Mouse (Mus musculus): ENCODE measurements around the gene Ndufa7. TPM values are rescaled to one million over a fixed set of nuclear protein-coding genes. Genes with fewer than 3 reads are reported as not detected.
"Not testable (repeated sequence)": the region's sequence is repeated elsewhere in the genome, so short reads cannot be mapped to it uniquely, and the experiment has no call there.

Ndufa7 gene
- polyA plus RNA-seq, 1 experiment from 2014 or later, result 454 TPM

DNA sequence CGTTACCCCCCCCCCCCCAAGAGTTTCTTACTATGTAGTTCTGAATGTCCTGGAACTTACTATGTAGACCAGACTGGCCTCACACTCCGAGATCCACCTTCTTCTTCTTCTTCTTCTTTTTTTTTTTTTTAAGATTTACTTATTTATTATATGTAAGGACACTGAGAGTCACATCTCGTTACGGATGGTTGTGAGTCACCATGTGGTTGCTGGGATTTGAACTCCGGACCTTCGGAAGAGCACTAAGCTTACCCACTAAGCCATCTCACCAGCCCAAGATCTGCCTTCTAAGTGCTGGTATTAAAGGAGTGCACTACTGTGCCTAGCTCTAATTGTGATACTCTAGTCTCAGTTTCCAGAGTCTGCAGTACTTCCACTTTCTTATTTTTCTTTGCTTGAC, 9.0 kb upstream of the Ndufa7 start:
- H3K27me3 ChIP-seq, result peaks cover 12% of the 10 kb centered on the region
- H3K9ac ChIP-seq, result no peak overlapping the region
- no peak overlapping the region for H3K4me2 ChIP-seq (replicated peaks)
- H3K4me1 ChIP-seq, result peaks cover 25% of the 10 kb centered on the region
- WGBS, result 94% methylated on average over 5 of the region's 6 CpGs
- no peak overlapping the region for H3K27ac ChIP-seq
- no peaks in the 10 kb centered on the region for H3K9me3 ChIP-seq
- no peak overlapping the region for H3K4me3 ChIP-seq
- peaks cover 22% of the 10 kb centered on the region for H3K36me3 ChIP-seq
- ATAC-seq (ENCODE audit: low FRiP score, low read depth), result no peak

GRCm38 (mm10) chr17:33816612-33817011, 7.8 kb upstream of the Ndufa7 start:
- Histone ChIP-seq H3K4me3 (peak overlapping the region; percentile 62), H3K4me2 (replicated peaks) (peak overlapping the region; percentile 86), H3K9ac (no peak overlapping the region), H3K36me3 (peaks cover 34% of the 10 kb centered on the region), H3K27me3 (peaks cover 2% of the 10 kb centered on the region), H3K9me3 (no peaks in the 10 kb centered on the region), H3K27ac (no peak overlapping the region), H3K4me1 (peaks cover 18% of the 10 kb centered on the region)
- ATAC-seq (ENCODE audit: low FRiP score, low read depth), result no peak
- 57% methylated on average over 5 of the region's 5 CpGs for WGBS

DNA sequence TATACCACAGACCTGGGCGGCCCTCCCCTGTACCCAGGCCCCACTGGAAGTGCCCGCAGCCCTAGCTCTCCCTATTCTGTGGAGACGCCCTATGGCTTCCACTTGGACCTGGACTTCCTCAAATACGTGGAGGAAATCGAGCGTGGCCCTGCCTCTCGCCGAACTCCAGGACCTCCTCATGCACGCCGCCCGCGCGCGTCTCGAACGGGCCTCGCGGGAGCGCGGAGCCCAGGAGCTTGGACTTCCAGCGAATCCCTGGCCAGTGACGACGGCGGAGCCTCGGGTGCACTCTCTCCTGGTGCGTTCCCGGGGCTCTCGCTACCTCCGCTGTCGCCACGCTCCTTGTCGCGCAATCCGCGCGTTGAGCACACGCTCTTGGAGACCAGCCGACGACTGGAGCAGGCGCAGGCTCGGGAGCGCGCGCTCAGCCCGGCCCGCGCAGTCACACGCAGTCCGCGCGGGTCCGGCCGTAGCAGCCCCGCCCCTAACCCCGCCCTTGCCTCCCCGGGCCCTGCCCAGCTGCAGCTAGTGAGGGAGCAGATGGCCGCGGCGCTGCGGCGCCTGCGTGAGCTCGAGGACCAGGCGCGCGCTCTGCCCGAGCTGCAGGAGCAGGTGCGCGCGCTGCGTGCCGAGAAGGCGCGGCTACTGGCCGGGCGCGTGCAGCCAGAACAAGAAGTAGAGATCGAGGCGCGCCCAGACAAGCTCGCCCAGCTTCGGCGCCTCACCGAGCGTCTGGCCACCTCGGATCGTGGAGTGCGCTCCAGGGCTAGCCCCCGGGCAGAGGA, 7.0 kb upstream of the Ndufa7 start:
- under 1% methylated on average over 89 of the region's 89 CpGs for WGBS
- Histone ChIP-seq H3K36me3 (peaks cover 42% of the 10 kb centered on the region), H3K4me2 (replicated peaks) (peak overlapping the region; percentile 86), H3K9ac (peak overlapping the region; percentile 81), H3K4me3 (peak overlapping the region; percentile 62), H3K4me1 (peaks cover 26% of the 10 kb centered on the region), H3K27me3 (no peaks in the 10 kb centered on the region; the same call in 1 of the 2 replicates), H3K9me3 (no peaks in the 10 kb centered on the region), H3K27ac (peak overlapping the region; percentile 86)
- ATAC-seq (ENCODE audit: low FRiP score, low read depth), result peak; percentile 97

DNA sequence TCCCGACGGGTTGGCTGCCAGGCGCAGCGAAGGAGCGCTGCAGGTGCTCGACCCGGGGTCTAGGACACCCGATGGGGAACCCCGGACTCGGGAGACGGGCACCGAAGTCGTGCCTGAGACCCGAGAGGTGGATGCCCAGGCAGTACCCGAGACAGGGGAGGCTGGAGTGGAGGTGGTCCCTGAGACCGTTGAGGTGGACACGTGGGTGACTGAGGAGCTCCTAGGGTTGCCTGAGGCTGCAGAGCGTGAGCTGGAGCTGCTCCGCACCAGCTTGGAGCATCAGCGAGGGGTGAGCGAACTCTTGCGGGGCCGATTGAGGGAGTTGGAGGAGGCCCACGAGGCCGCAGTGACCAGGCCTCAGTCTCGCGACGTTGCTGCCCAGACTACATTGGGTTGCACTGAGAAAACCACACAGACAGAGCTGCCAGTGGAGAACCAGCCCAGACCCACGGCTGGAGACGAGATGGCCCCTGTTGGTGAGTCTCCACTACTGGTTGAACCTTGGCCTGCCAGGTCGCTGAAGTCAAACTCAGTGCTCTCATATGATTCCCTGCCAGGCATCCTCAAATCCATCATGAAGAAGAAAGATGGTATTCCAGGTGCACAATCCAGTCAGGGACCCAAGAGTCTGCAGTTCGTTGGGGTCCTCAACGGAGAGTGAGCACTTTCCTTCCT, 6.3 kb upstream of the Ndufa7 start:
- Histone ChIP-seq H3K36me3 (peaks cover 49% of the 10 kb centered on the region), H3K4me2 (replicated peaks) (peak overlapping the region; percentile 86), H3K9ac (peak overlapping the region; percentile 81), H3K9me3 (no peaks in the 10 kb centered on the region), H3K27ac (peak overlapping the region; percentile 72), H3K4me3 (peak overlapping the region; percentile 62), H3K4me1 (peaks cover 33% of the 10 kb centered on the region), H3K27me3 (no peaks in the 10 kb centered on the region)
- 18% methylated on average over 33 of the region's 33 CpGs for WGBS
- no peak; the same call in 1 of the 2 replicates for ATAC-seq (ENCODE audit: low FRiP score, low read depth)

GRCm38 (mm10) chr17:33822436-33822959, 1.9 kb upstream of the Ndufa7 start:
- WGBS, result 88% methylated on average over 1 of the region's 1 CpGs
- no peak for ATAC-seq (ENCODE audit: low FRiP score, low read depth)
- H3K9me3 ChIP-seq, result no peaks in the 10 kb centered on the region
- H3K27me3 ChIP-seq, result no peaks in the 10 kb centered on the region
- peak overlapping the region; percentile 87; the same call in 1 of the 2 replicates for H3K9ac ChIP-seq
- H3K36me3 ChIP-seq, result peaks cover 59% of the 10 kb centered on the region
- H3K27ac ChIP-seq, result no peak overlapping the region
- H3K4me1 ChIP-seq, result peaks cover 47% of the 10 kb centered on the region
- H3K4me3 ChIP-seq, result peak overlapping the region; percentile 82
- peak overlapping the region; percentile 96 for H3K4me2 ChIP-seq (replicated peaks)

DNA sequence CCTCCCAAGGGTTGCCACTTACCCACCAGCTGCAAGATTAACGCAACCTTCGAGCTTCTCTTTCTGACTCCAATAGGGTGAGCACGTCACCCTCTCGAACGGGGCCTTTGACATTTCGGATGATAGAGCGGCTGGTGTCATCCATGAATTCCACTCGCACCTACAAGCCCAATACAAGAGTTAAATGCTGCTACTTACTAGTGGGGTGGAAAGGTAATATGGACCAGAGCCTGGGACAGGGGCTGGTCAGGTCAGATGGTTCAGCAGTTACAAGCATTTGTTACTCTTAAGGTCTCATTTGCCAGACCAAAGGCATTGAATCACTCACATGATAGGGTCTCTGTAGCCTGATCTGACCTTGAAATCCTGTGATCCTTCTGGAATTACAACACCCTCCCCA, 1.2 kb upstream of the Ndufa7 start:
- H3K27ac ChIP-seq, result not testable (repeated sequence)
- peaks cover 62% of the 10 kb centered on the region for H3K36me3 ChIP-seq

DNA sequence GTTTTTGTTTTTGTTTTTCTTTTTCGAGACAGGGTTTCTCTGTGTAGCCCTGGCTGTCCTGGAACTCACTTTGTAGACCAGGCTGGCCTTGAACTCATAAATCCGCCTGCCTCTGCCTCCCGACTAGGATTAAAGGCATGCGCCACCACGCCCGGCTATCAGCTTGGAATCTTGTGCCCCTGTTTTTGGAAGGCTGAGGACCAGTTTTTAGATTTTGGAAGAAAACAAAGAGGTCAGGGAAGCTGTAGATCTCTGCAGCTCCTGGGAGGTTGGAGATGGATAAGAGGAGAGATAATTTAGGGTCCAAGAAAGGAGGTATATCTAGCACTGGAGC, 592 bp downstream of the Ndufa7 start:
- H3K9ac ChIP-seq, result peak overlapping the region; percentile 87
- peaks cover 57% of the 10 kb centered on the region for H3K36me3 ChIP-seq
- peak overlapping the region; percentile 92; the same call in 1 of the 2 replicates for H3K27ac ChIP-seq
- 3% methylated on average over 6 of the region's 6 CpGs for WGBS
- peak overlapping the region; percentile 82 for H3K4me3 ChIP-seq
- not testable (repeated sequence) for H3K27me3 ChIP-seq; H3K9me3 ChIP-seq; ATAC-seq (ENCODE audit: low FRiP score, low read depth)
- H3K4me2 ChIP-seq (replicated peaks), result peak overlapping the region; percentile 85
- peaks cover 41% of the 10 kb centered on the region for H3K4me1 ChIP-seq

More for the DNA sequence above, 1.2 kb upstream of the Ndufa7 start:
- peaks cover 44% of the 10 kb centered on the region for H3K4me1 ChIP-seq
- H3K4me2 ChIP-seq (replicated peaks), result peak overlapping the region; percentile 96
- WGBS, result 81% methylated on average over 8 of the region's 8 CpGs
- H3K9me3 ChIP-seq; H3K27me3 ChIP-seq; ATAC-seq (ENCODE audit: low FRiP score, low read depth): not testable (repeated sequence)
- peak overlapping the region; percentile 82 for H3K4me3 ChIP-seq
- peak overlapping the region; percentile 87 for H3K9ac ChIP-seq

- H3K36me3 ChIP-seq, result peaks cover 57% of the 10 kb centered on the region
- ATAC-seq (ENCODE audit: low FRiP score, low read depth), result no peak
- 87% methylated on average over 8 of the region's 8 CpGs for WGBS
Observed at GRCm38 (mm10) chr17:33825462-33825861, 1.1 kb downstream of the Ndufa7 start.

DNA sequence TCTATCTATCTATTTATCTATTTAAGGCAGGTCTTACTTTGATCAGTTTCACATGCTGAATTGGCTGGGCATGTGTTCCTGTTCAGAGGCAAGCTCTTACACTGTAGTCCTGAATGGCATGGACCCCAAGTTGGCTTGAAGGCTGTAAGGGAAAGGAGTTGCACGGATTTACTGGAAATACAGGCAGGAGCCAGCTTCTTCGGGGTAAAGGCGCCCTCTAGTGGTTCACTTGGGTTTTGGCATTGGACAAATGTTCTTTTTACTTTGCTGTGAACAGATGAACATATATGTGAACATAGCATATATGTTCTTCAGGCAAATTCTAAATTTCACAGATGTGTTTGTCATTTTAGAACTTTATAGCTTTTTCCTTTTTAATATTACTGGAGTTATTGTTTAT, 2.5 kb downstream of the Ndufa7 start:
- no peak for ATAC-seq (ENCODE audit: low FRiP score, low read depth)
- H3K9ac ChIP-seq, result no peak overlapping the region
- H3K36me3 ChIP-seq, result peaks cover 57% of the 10 kb centered on the region
- H3K27ac ChIP-seq, result no peak overlapping the region
- no peak overlapping the region for H3K4me2 ChIP-seq (replicated peaks)
- H3K4me3 ChIP-seq, result no peak overlapping the region
- under 1% methylated on average over 3 of the region's 3 CpGs for WGBS
- peaks cover 35% of the 10 kb centered on the region for H3K4me1 ChIP-seq
- no peaks in the 10 kb centered on the region for H3K9me3 ChIP-seq
- H3K27me3 ChIP-seq, result no peaks in the 10 kb centered on the region

More at GRCm38 (mm10) chr17:33825462-33825861, 1.1 kb downstream of the Ndufa7 start:
- peak overlapping the region; percentile 85 for H3K4me2 ChIP-seq (replicated peaks)
- peaks cover 41% of the 10 kb centered on the region for H3K4me1 ChIP-seq
- no peak overlapping the region for H3K27ac ChIP-seq
- no peaks in the 10 kb centered on the region for H3K27me3 ChIP-seq
- peak overlapping the region; percentile 87 for H3K9ac ChIP-seq
- peak overlapping the region; percentile 82 for H3K4me3 ChIP-seq
- H3K9me3 ChIP-seq, result no peaks in the 10 kb centered on the region

- H3K9ac ChIP-seq, result 0 out of 2 replicates have a peak overlapping the region, but pooled peaks have one; percentile 25
- ATAC-seq (ENCODE audit: low FRiP score, low read depth), result no peak
- no peak overlapping the region for H3K4me3 ChIP-seq
- WGBS, result 69% methylated on average over 2 of the region's 2 CpGs
- peaks cover 61% of the 10 kb centered on the region for H3K36me3 ChIP-seq
- H3K27ac ChIP-seq, result no peak overlapping the region
- H3K4me2 ChIP-seq (replicated peaks), result no peak overlapping the region
- no peaks in the 10 kb centered on the region for H3K9me3 ChIP-seq
- H3K27me3 ChIP-seq, result no peaks in the 10 kb centered on the region
- H3K4me1 ChIP-seq, result peaks cover 17% of the 10 kb centered on the region
Observed at GRCm38 (mm10) chr17:33828892-33829291, 4.5 kb downstream of the Ndufa7 start.

GRCm38 (mm10) chr17:33829561-33829960, 5.2 kb downstream of the Ndufa7 start:
- no peak for ATAC-seq (ENCODE audit: low FRiP score, low read depth)
- H3K4me2 ChIP-seq (replicated peaks), result no peak overlapping the region
- no peak overlapping the region for H3K27ac ChIP-seq
- WGBS, result 89% methylated on average over 10 of the region's 10 CpGs
- H3K4me3 ChIP-seq, result no peak overlapping the region
- H3K9ac ChIP-seq, result no peak overlapping the region
- H3K27me3 ChIP-seq, result no peaks in the 10 kb centered on the region
- H3K4me1 ChIP-seq, result peaks cover 17% of the 10 kb centered on the region
- no peaks in the 10 kb centered on the region for H3K9me3 ChIP-seq
- H3K36me3 ChIP-seq, result peaks cover 68% of the 10 kb centered on the region
